Mouse (Mus musculus) forebrain, embryonic 10.5 days (tissue): ENCODE measurements around the gene Gmppa. TPM values are rescaled to one million over a fixed set of nuclear protein-coding genes. Genes with fewer than 3 reads are reported as not detected.

Experiments used
- DNase-seq: peaks from one replicate; pipeline ENCODE4 v3.0.0-alpha.2; 2017; ENCODE audit warnings: low spot score; ENCODE audit errors: extremely low spot score
- H3K27ac ChIP-seq: fragments of 300-500 bp; sonication (generic); 2 replicates; pipeline ENCODE4 v1.5.1; 2016; ENCODE audit warnings: mild to moderate bottlenecking
- H3K27me3 ChIP-seq: fragments of 300-500 bp; sonication (generic); 2 replicates; pipeline ENCODE4 v1.6.1; 2016; ENCODE audit warnings: mild to moderate bottlenecking; ENCODE audit not compliant: poor library complexity, severe bottlenecking
- H3K36me3 ChIP-seq: fragments of 300-500 bp; sonication (generic); replicated peaks from 2 replicates; pipeline ENCODE4 v1.6.1; 2016; ENCODE audit warnings: mild to moderate bottlenecking, moderate library complexity
- H3K4me1 ChIP-seq: fragments of 300-500 bp; sonication (generic); 2 replicates; pipeline ENCODE4 v1.6.1; 2016
- H3K4me3 ChIP-seq: fragments of 300-500 bp; sonication (generic); 2 replicates; pipeline ENCODE4 v1.5.1; 2016; ENCODE audit warnings: mild to moderate bottlenecking, moderate library complexity
- H3K9me3 ChIP-seq: fragments of 300-500 bp; sonication (generic); 2 replicates; pipeline ENCODE4 v1.6.1; 2016; ENCODE audit warnings: mild to moderate bottlenecking, moderate library complexity
- WGBS: fragments of 180-500 bp; shearing (Covaris S2); methylation state at CpG from one replicate; pipeline ENCODE4 v1.1.7; 2016; 5-methylcytosine and 5-hydroxymethylcytosine counted together
- polyA plus RNA-seq: library from polyadenylated mRNA; unstranded; fragments of >200 nt; fragmentation: Nextera tagmentation; extraction: Ambion mirVana; gene quantifications from 2 replicates; pipeline ENCODE4 v1.2.1, GENCODE M21; 2016

Gmppa gene
- polyA plus RNA-seq, 1 experiment from 2014 or later: 55.9 TPM

- Histone ChIP-seq H3K4me3 (no peak overlapping the region), H3K4me1 (peaks cover 54% of the 10 kb centered on the region), H3K27ac (peak overlapping the region; percentile 45; the same call in 1 of the 2 replicates), H3K9me3 (no peaks in the 10 kb centered on the region), H3K27me3 (peaks cover 95% of the 10 kb centered on the region), H3K36me3 (no peaks in the 10 kb centered on the region)
- WGBS: 66% methylated on average over 5 of the region's 5 CpGs
- DNase-seq: no peak
Measured at GRCm38 (mm10) chr1:75463652-75464204, 28.0 kb downstream of the Gmppa start.

GRCm38 (mm10) chr1:75467215-75467927 lies 31.6 kb downstream of the Gmppa start:
- 7% methylated on average over 14 of the region's 14 CpGs for WGBS
- H3K9me3 ChIP-seq: no peaks in the 10 kb centered on the region
- H3K36me3 ChIP-seq: peaks cover 4% of the 10 kb centered on the region
- H3K4me3 ChIP-seq: peak overlapping the region; percentile 10; the same call in 1 of the 2 replicates
- peak overlapping the region; percentile 60; the same call in 1 of the 2 replicates for H3K27ac ChIP-seq
- peak; percentile 86 for DNase-seq
- H3K27me3 ChIP-seq: peaks cover 77% of the 10 kb centered on the region
- H3K4me1 ChIP-seq: peaks cover 45% of the 10 kb centered on the region

GRCm38 (mm10) chr1:75469287-75469825 lies 33.6 kb downstream of the Gmppa start:
- no peaks in the 10 kb centered on the region for H3K9me3 ChIP-seq
- DNase-seq: no peak
- WGBS: 80% methylated on average over 17 of the region's 17 CpGs
- peaks cover 27% of the 10 kb centered on the region for H3K4me1 ChIP-seq
- peaks cover 24% of the 10 kb centered on the region for H3K36me3 ChIP-seq
- no peak overlapping the region for H3K27ac ChIP-seq
- no peak overlapping the region for H3K4me3 ChIP-seq
- peaks cover 78% of the 10 kb centered on the region for H3K27me3 ChIP-seq

GRCm38 (mm10) chr1:75476441-75476840 lies 40.7 kb downstream of the Gmppa start:
- Histone ChIP-seq H3K4me3 (no peak overlapping the region), H3K27ac (no peak overlapping the region), H3K9me3 (no peaks in the 10 kb centered on the region), H3K27me3 (peaks cover 69% of the 10 kb centered on the region), H3K36me3 (peaks cover 51% of the 10 kb centered on the region), H3K4me1 (peaks cover 35% of the 10 kb centered on the region)
- DNase-seq: no peak
- WGBS: 93% methylated on average over 11 of the region's 11 CpGs

GRCm38 (mm10) chr1:75477264-75477965 lies 41.7 kb downstream of the Gmppa start:
- Histone ChIP-seq H3K27ac (no peak overlapping the region), H3K4me1 (peaks cover 35% of the 10 kb centered on the region), H3K9me3 (no peaks in the 10 kb centered on the region), H3K4me3 (peak overlapping the region; percentile 89), H3K36me3 (peaks cover 47% of the 10 kb centered on the region), H3K27me3 (peaks cover 78% of the 10 kb centered on the region)
- DNase-seq: peak; percentile 89
- 12% methylated on average over 35 of the region's 35 CpGs for WGBS

- Histone ChIP-seq H3K27ac (no peak overlapping the region), H3K27me3 (peaks cover 78% of the 10 kb centered on the region), H3K4me3 (peak overlapping the region; percentile 89), H3K4me1 (peaks cover 40% of the 10 kb centered on the region), H3K36me3 (peaks cover 42% of the 10 kb centered on the region), H3K9me3 (no peaks in the 10 kb centered on the region)
- DNase-seq: no peak
- WGBS: 59% methylated on average over 3 of the region's 3 CpGs
Measured at GRCm38 (mm10) chr1:75477966-75478290, 42.2 kb downstream of the Gmppa start.

- Histone ChIP-seq H3K27ac (peak overlapping the region; percentile 90), H3K4me3 (peak overlapping the region; percentile 89), H3K4me1 (peaks cover 40% of the 10 kb centered on the region), H3K36me3 (peaks cover 36% of the 10 kb centered on the region), H3K27me3 (peaks cover 78% of the 10 kb centered on the region), H3K9me3 (no peaks in the 10 kb centered on the region)
- WGBS: under 1% methylated on average over 24 of the region's 25 CpGs
- DNase-seq: peak; percentile 55
Measured at GRCm38 (mm10) chr1:75478497-75478896, 42.8 kb downstream of the Gmppa start.

- DNase-seq: peak; percentile 100
- WGBS: under 1% methylated on average over 76 of the region's 76 CpGs
- Histone ChIP-seq H3K27ac (peak within 1 kb of the TSS; percentile 90), H3K9me3 (no peaks in the 10 kb centered on the region), H3K36me3 (peaks cover 30% of the 10 kb centered on the region), H3K27me3 (peaks cover 78% of the 10 kb centered on the region), H3K4me3 (peak within 1 kb of the TSS; percentile 89), H3K4me1 (peaks cover 40% of the 10 kb centered on the region)
Measured at GRCm38 (mm10) chr1:75478916-75479634, 43.3 kb downstream of the Gmppa start, which contains the start of the genes Chpf and Tmem198. Gene Chpf (minus strand): TSS chr1:75479307. Gene Tmem198 (plus strand): TSS chr1:75479532.

- Histone ChIP-seq H3K27me3 (peaks cover 81% of the 10 kb centered on the region), H3K9me3 (no peaks in the 10 kb centered on the region), H3K27ac (peak overlapping the region; percentile 90), H3K36me3 (peaks cover 25% of the 10 kb centered on the region), H3K4me1 (peaks cover 40% of the 10 kb centered on the region), H3K4me3 (peak overlapping the region; percentile 89)
- DNase-seq: no peak
- 2% methylated on average over 23 of the region's 24 CpGs for WGBS
Measured at GRCm38 (mm10) chr1:75479635-75479989, 43.9 kb downstream of the Gmppa start.

- Histone ChIP-seq H3K4me1 (peaks cover 40% of the 10 kb centered on the region), H3K36me3 (peaks cover 25% of the 10 kb centered on the region), H3K27me3 (peaks cover 81% of the 10 kb centered on the region), H3K27ac (peak overlapping the region; percentile 90), H3K4me3 (peak overlapping the region; percentile 89), H3K9me3 (no peaks in the 10 kb centered on the region)
- WGBS: 21% methylated on average over 13 of the region's 13 CpGs
- no peak for DNase-seq
Measured at GRCm38 (mm10) chr1:75480036-75480435, 44.3 kb downstream of the Gmppa start.

- peaks cover 40% of the 10 kb centered on the region for H3K4me1 ChIP-seq
- H3K27me3 ChIP-seq: peaks cover 81% of the 10 kb centered on the region
- no peak for DNase-seq
- 88% methylated on average over 7 of the region's 7 CpGs for WGBS
- no peaks in the 10 kb centered on the region for H3K9me3 ChIP-seq
- no peak overlapping the region for H3K27ac ChIP-seq
- H3K4me3 ChIP-seq: no peak overlapping the region
- peaks cover 19% of the 10 kb centered on the region for H3K36me3 ChIP-seq
Measured at GRCm38 (mm10) chr1:75480735-75481134, 45.0 kb downstream of the Gmppa start.

GRCm38 (mm10) chr1:75486561-75486960 lies 50.8 kb downstream of the Gmppa start:
- Histone ChIP-seq H3K4me3 (peak overlapping the region; percentile 69), H3K9me3 (no peaks in the 10 kb centered on the region), H3K27me3 (peaks cover 100% of the 10 kb centered on the region), H3K4me1 (peaks cover 30% of the 10 kb centered on the region), H3K36me3 (peaks cover 27% of the 10 kb centered on the region), H3K27ac (no peak overlapping the region)
- no peak for DNase-seq
- 6% methylated on average over 24 of the region's 24 CpGs for WGBS
